Mouse (Mus musculus) testis, postnatal 10 days (tissue): ENCODE results near the gene Rab33a.

Experiments used
- DNase-seq: peaks from one replicate; pipeline ENCODE4 v3.0.0; 2021; ENCODE audit warnings: low spot score

Rab33a gene

GRCm38 (mm10) chrX:48518808-48519548 lies at the start of gene Rab33a:
Rab33a (plus strand) TSS chrX:48519285.
- peak; percentile 40 for DNase-seq

DNA sequence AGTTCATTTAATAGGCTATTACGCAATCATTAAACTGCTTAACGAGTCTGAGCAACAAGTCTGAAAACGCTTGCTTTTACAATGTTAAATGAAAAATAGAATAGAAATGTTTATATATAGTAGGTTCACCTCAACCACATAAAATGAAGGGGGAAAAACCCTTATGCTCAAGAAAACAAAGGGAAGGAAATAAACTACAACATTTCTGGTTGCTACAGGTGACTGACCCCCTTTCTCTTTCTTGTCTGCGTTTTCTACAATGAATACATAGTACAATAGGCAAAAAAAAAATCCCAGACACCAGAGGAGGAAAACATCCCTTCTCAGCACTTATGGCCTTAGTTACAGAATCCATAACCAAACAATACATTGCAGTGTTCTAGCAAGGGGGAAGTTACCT lies 38.0 kb upstream of the Rab33a start:
- DNase-seq, result no peak

GRCm38 (mm10) chrX:48481687-48482086 lies 37.4 kb upstream of the Rab33a start:
- no peak for DNase-seq

- DNase-seq, result no peak
Measured at GRCm38 (mm10) chrX:48493763-48494162, 25.3 kb upstream of the Rab33a start.

- peak; percentile 92 for DNase-seq
Measured at GRCm38 (mm10) chrX:48513166-48513807, 5.8 kb upstream of the Rab33a start, which contains the start of gene Aifm1. Aifm1 (minus strand) TSS chrX:48513563.

- DNase-seq, result no peak
Measured at GRCm38 (mm10) chrX:48513824-48514223, 5.3 kb upstream of the Rab33a start.

DNA sequence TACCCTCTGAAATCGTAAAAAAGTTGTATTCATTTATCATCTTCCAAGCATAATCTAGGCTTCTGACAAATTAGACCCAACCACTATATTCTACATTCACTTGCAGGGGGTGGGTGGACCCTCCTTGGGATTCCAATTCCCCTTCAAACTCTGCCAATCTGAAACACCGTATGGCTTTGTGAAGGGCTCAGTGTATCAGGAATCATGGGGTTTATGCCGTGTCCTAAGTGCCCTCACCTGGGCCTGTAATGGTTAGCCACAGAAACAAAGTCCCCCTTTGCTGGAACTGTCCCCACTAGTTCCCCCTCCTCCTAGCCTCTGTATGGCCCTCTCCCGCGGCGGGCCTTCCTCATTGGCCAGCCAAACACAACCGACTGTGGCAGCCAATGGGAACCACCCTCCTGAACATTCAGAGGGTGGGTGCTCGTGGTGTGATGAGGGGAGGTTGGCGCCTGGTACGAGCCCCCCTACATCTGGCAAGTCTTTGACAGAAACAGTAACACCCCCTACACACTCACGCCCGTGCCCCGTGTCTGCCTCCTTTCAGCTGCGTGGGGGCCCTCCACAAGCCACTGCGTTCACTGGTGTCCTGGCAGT lies 776 bp upstream of the Rab33a start:
- DNase-seq, result no peak

DNA sequence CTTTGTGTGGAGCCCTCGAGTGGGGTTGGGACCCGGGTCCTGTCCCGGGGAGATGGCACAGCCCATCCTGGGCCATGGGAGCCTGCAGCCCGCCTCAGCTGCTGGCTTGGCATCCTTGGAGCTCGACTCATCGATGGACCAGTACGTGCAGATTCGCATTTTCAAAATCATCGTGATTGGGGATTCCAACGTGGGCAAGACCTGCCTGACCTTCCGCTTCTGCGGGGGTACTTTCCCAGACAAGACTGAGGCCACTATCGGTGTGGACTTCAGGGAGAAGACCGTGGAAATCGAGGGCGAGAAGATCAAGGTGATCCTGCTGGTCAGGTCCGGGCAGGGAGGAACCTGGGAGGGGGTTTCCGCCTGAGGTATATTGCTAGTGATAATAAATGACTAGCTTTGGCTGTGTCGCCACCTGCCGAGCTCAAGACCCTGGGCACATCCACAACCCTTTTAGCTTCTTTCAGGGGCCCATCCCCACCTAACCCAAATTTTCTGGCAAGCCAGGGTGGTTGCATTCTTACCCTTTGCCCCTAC lies 532 bp downstream of the Rab33a start:
- no peak for DNase-seq

DNA sequence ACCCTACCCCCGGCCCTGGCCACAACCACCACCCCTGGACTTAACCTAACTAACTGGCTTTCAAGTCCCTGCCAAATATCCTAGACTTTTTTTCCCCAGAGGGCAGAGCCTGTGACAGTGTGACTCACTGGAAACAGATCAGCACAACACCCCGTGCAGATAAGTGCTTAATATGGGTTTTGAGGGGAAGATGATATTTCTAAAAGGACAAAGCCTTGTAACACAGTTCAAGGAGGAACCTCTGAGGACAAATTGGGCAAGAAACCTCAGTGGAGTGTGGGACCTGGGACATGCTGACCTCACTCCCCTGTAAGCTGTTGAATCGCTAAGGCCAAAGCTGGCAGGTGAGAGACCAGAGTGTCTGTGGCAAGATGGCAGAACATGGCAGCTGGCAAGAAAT lies 2.6 kb downstream of the Rab33a start:
- DNase-seq, result no peak

DNA sequence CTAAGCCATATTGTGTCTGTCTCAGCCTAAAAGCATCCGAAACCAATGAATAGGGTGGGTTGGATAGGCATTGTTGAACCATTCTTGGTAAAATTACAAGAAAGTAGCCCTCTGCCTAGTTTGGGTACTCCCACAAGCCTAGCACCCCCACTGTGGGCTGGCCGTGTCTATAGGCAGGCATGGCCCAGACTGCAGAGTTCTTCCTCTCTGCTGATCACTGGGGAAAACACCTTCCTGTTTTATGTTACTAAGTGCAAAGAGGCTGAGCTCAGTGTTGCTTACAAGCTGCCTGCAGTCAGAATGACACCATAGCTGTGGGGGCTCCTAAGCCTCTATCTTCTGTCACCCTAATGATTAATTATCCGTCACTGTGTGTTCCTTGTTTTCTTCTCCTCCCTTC lies 4.4 kb downstream of the Rab33a start:
- no peak for DNase-seq

DNA sequence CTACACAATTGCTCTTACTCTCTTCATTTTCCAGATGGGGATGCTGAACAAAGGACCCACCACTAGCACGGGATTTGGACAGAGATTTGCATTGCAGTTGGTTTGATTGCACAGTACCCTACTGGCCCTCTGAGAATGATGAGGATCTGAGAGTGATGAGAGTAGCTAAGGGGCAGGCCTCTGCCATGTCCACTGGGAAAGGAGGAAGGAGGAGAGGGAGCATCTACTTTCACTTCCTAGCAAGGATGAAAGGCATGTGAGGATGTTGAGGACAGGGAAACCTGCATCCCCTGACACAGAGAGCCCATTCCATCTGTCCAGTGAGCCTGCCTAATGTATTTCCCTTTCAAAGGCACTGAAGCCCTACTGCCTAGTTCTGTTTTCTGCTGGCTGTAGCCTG lies 6.2 kb downstream of the Rab33a start:
- no peak for DNase-seq

DNA sequence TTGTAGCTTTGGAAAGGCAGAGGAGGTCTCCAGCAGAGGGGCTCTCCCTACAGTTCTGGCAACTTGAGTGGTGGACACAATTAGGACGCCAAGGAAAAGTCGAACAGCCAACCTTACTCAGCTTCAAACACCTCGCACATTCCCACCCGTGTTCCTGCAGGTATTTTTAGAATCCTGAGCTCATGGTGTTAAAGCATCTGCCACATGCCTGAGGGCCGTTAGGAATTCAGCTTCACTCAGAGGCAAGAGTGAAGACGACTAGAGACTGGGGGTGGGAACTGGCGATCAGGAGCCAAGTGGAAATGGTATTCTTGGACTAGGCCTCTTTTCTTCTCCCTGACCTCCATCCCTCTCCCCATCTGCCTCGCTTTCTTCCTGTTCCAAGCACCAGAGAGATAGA lies 6.8 kb downstream of the Rab33a start:
- DNase-seq, result no peak

DNA sequence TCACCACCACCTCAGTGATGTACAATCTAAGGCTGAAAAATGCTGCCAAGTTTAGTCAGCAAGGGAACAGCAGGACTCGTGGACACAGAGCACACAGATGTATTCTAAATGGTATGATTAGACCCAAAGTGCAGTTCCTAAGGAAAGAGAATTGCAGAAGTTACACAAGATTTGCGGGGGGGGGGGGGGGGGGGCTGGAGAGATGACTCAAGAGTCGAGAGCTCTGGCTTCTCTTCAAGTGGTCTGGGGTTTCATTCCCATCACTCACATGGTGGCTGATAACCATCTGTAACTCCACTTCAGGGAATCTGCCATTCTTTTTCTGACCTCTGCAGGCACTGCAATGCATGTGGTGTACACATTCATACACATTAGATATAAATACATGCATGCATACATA lies 7.3 kb downstream of the Rab33a start:
- no peak for DNase-seq

DNA sequence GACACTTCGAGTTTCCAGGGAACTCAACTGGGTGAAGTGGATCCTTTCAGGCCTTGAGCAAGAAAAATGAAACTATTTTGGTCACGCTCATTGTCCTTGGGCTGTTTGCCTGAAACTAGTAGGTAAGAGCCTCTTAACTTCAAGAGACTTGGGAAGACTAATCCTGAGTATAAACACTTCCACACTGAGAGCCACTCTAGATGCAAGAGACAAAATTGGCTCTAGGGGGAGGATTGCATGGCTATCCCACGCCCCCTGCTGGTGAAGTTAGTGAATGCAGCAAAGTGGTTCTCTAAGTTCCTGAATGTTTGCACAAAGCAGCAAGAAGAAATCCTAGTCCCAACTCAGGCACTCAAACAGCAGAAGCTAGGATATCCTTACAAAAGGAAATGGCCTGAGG lies 13.1 kb downstream of the Rab33a start:
- DNase-seq, result peak; percentile 82
